Mouse (Mus musculus): ENCODE measurements around the gene Osbpl7. TPM values are rescaled to one million over a fixed set of nuclear protein-coding genes. Genes with fewer than 3 reads are reported as not detected.

Gene Osbpl7
- 10 to 100 TPM; 11.3 to 12.8 TPM for total RNA-seq (2021)

DNA sequence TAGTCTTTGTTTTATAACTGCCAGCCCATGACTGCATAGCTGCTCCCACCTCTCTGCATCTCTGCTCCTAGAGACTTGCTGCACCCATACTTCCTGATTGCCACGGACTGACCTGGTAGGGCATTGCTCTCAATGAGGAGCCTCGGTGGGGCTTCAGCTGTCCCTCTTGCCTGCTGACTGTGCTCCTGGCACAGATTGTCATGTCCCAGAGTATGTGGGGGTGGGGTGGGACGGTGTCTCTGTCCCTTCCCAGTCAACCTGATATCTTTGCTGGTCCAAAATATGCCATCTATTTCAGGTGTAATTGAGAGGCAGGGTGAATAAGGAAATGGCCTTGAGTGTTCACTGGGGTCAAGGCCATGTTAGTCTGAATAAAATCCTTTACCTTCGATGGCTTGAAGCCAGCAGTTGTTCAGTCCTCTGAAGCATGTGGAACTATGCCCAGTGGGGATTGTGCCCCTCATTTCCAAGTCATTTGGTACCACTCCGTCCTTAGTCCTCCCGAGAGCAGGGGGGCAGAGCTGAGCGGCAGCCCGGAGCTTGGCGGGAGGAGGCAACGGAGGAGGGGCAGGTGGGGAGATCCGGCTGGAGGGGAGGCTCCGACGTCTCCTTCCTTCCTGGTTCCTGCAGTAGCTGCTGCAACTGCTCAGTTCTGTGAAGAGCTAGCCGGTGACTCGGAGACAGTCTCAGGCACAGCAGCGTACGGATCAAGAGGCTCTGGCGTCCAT lies at the start of gene Osbpl7:
TSS of gene Osbpl7 (plus strand) at position 413 of the 728 bp plus-strand sequence.
- DNase-seq (ENCODE audit: extremely low spot score in 1 of 2, low spot score in 2 of 2), result peak; percentile 74 to 90
- intact Hi-C loops (cut with DNase I), result no loop called here

DNA sequence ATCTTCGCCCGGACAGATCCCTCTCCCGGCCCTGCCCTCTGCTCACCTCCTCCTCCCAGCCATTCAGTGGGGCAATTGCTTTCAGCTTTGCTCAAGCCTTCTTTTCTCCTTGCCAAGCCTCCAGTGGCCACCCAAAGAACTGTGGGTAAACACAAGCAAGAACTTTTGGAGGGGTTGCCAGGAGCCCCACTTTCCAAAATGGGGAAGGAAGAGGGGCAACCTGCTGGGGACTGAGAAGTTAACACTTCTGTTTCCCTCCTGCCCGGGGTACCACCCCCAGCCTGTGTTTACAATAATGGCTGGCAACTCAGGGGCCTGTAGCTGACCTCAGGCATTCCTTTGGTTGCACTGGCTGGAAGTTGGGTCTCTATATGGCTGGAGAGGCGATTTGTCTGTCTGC lies 47.3 kb upstream of the Osbpl7 start:
- intact Hi-C loops (cut with DNase I), result no loop called here
- DNase-seq (ENCODE audit: extremely low spot score in 1 of 2, low spot score in 2 of 2), result no peak

GRCm38 (mm10) chr11:97007093-97007794 lies 43.2 kb upstream of the Osbpl7 start:
- intact Hi-C loops (cut with DNase I), result no loop called here

DNA sequence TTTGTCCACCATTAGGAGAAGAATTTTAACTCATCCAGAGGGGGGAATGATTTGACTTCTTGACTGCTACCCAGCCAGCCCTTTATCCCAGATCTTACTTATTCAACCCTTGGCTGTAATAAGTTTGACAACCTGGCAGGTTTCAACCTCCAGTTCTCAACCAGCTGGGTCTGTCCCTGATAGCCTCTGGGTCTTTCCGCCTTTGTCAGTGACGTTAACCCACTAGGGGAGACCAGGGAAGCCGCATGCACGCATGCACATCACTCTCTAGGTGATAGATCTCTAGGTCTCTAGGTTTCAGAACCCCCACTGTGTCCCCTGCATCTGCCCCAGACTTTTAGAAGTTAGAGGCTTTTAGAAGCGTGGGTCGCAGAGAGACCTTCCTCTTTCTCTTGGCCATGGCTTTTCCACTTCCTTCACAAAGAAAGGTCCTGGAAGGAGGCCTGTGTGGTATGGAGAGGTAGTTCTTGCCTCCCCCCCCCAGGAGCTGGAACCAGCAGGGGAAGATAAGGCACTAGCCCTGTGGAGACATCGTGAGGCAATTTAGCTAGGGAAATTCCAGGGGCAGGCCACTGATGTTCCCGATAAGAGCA lies 41.1 kb upstream of the Osbpl7 start:
- intact Hi-C loops (cut with DNase I), result no loop called here
- DNase-seq (ENCODE audit: extremely low spot score in 1 of 2, low spot score in 2 of 2), result no peak

More at GRCm38 (mm10) chr11:97007093-97007794, 43.2 kb upstream of the Osbpl7 start:
- no peak for DNase-seq (ENCODE audit: extremely low spot score in 1 of 2, low spot score in 2 of 2)

GRCm38 (mm10) chr11:97013121-97013670 lies 37.2 kb upstream of the Osbpl7 start, which contains the start of gene Sp6:
Sp6 (plus strand) TSS chr11:97013394.
- DNase-seq (ENCODE audit: extremely low spot score in 1 of 2, low spot score in 2 of 2), result peak; percentile 24 to 53

GRCm38 (mm10) chr11:97017696-97018582 lies 32.5 kb upstream of the Osbpl7 start:
- intact Hi-C loops (cut with DNase I), result no loop called here

More at GRCm38 (mm10) chr11:97013121-97013670, 37.2 kb upstream of the Osbpl7 start, which contains the start of gene Sp6:
- intact Hi-C loops (cut with DNase I), result no loop called here

DNA sequence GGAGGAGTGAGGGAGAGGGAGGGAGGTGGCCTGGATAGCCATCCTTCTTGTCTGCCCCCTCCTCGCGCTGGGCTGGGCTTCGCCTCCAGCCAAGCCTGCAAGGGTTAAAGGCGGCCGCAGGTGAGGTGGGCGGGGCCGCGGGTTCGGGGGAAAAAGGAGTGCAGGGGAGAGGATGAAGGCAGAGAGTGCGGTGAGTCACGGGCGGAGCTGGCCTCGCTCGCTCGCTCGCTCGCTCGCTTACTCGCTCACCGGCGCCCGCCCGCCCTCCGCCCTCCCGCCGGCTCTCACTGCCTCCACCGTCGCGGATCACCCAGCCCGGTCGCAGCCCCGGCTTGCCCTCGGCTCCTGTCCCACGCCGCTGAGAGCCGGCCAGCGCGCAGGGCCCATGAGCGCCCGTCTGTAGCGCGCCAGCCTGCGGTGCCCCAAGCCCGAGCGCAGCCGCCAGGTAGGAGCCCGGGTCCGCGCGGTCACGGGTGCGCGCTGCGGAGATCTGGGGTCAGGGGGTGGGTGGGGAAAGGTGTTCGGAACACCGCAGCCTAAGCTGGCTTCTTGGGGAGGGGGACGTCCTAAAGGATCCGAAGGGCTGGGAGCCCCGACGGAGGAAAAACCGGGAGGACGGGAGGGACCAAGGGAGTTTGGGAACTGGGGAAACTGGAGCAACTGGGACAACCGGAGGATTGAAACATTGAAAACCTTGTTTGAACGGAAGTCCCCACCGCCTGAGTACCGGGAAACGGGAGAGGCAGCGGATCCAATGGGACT lies 31.7 kb upstream of the Osbpl7 start:
- intact Hi-C loops (cut with DNase I), result no loop called here
- DNase-seq (ENCODE audit: extremely low spot score in 1 of 2, low spot score in 2 of 2), result no peak

More at GRCm38 (mm10) chr11:97017696-97018582, 32.5 kb upstream of the Osbpl7 start:
- DNase-seq (ENCODE audit: extremely low spot score in 1 of 2, low spot score in 2 of 2), result no peak

DNA sequence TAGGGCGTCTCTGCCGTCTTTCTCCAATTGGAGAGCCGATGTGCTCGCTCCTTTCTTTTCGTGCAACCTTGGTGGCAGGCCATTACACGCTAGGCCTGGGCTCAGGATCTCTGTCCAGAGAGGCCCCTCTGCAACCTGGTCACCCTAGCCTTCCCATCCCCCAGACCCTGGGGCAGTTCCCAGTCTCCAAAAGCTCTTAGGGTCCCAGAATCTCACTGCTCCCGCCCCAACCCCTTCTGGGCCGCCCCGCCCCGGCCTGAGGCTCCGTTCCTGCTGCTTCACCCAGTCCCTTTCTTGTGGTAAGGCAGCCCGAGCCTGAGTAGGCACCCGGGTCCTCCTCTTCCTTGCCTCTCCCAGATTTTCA lies 31.1 kb upstream of the Osbpl7 start:
- intact Hi-C loops (cut with DNase I), result no loop called here
- DNase-seq (ENCODE audit: extremely low spot score in 1 of 2, low spot score in 2 of 2), result no peak

- DNase-seq (ENCODE audit: extremely low spot score in 1 of 2, low spot score in 2 of 2), result no peak
- intact Hi-C loops (cut with DNase I), result loop anchor here (10.0 kb wide), 2 partner anchors 106 to 746 kb away; partner anchors contain the start of genes Cdk5rap3 and Hoxb9
Measured at GRCm38 (mm10) chr11:97021121-97021765, 29.2 kb upstream of the Osbpl7 start.

- peak; percentile 36 to 85 for DNase-seq (ENCODE audit: extremely low spot score in 1 of 2, low spot score in 2 of 2)
- intact Hi-C loops (cut with DNase I), result loop anchor here (10.0 kb wide), 2 partner anchors 107 to 747 kb away; partner anchors contain the start of genes Cdk5rap3 and Hoxb9
Measured at GRCm38 (mm10) chr11:97021873-97022484, 28.4 kb upstream of the Osbpl7 start.

GRCm38 (mm10) chr11:97024977-97025376 lies 25.5 kb upstream of the Osbpl7 start:
- DNase-seq (ENCODE audit: extremely low spot score in 1 of 2, low spot score in 2 of 2), result no peak
- intact Hi-C loops (cut with DNase I), result loop anchor here (10.0 kb wide), 2 partner anchors 110 to 750 kb away; partner anchors contain the start of genes Cdk5rap3 and Hoxb9

GRCm38 (mm10) chr11:97025721-97026344 lies 24.6 kb upstream of the Osbpl7 start:
- DNase-seq (ENCODE audit: extremely low spot score in 1 of 2, low spot score in 2 of 2), result peak; percentile 79 to 90
- intact Hi-C loops (cut with DNase I), result loop anchor here (2.0 to 10.0 kb wide), 3 partner anchors 43 to 751 kb away; partner anchors contain the start of genes Cdk5rap3, Hoxb9 and Sp2

- peak; percentile 49 to 76 for DNase-seq (ENCODE audit: extremely low spot score in 1 of 2, low spot score in 2 of 2)
- intact Hi-C loops (cut with DNase I), result loop anchor here (10.0 kb wide), 2 partner anchors 115 to 755 kb away; partner anchors contain the start of genes Cdk5rap3 and Hoxb9
Measured at GRCm38 (mm10) chr11:97029686-97030417, 20.6 kb upstream of the Osbpl7 start, which contains the start of gene Scrn2. Scrn2 (plus strand) TSS chr11:97029938.

DNA sequence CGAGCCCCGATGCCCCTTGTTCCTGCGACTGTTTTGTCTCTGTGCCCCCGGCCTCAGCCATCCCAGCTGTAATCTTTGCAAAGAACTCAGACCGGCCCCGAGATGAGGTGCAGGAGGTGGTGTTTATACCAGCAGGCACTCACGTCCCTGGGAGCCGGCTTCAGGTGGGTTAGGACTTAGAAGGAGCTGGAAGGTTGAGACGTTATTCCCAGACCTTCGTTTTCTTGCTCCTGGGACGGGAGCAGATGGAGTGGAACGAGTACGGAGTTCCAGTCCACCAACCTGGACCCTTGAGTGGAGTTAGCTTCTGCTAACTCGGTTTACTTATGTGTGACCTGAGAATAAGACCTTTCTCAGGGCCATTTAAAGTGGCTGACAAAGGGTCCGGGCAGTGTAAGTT lies 20.0 kb upstream of the Osbpl7 start:
- intact Hi-C loops (cut with DNase I), result no loop called here
- DNase-seq (ENCODE audit: extremely low spot score in 1 of 2, low spot score in 2 of 2), result no peak

DNA sequence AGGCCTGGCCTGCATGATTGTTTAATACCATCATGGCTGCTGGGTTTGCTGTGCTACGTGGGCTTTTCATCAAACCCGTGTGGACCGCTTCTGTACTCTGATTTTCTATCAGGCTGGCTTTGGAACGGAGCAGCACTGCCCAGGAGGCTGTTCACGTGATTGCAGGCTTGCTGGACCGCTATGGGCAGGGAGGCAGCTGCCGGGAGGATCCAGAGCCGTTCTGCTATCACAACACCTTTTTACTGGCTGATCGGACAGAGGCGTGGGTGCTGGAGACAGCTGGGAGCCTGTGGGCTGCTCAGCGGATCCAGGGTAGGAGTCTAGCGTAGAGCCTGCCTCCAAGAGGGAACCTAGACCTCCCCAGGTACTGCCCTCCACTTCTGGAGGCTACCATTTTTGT lies 18.5 kb upstream of the Osbpl7 start:
- DNase-seq (ENCODE audit: extremely low spot score in 1 of 2, low spot score in 2 of 2), result no peak
- intact Hi-C loops (cut with DNase I), result no loop called here
